Mouse (Mus musculus) embryo, embryonic 10.5 days (tissue): ENCODE measurements at regions not wholly inside any gene's neighbourhood (a gene's known extent, or its start where the extent isn't known, plus 50 kb on each side); places are given as distances from the start of the nearest gene placed in this dataset.

Experiments used
- DNase-seq: peaks from one replicate; pipeline ENCODE4 v3.0.0-alpha.2; 2015; ENCODE audit warnings: low spot score

GRCm38 (mm10) chr14:61696290-61696842 is 89.1 kb downstream of the Kcnrg start:
- DNase-seq = no peak

GRCm38 (mm10) chr14:61696886-61697554 is 89.8 kb downstream of the Kcnrg start:
- no peak for DNase-seq

GRCm38 (mm10) chr14:61697704-61698103 is 90.4 kb downstream of the Kcnrg start:
- DNase-seq = no peak

GRCm38 (mm10) chr14:61698358-61699055 is 91.2 kb downstream of the Kcnrg start:
- DNase-seq = peak; percentile 38

GRCm38 (mm10) chr14:61699638-61700037 is 92.4 kb downstream of the Kcnrg start:
- DNase-seq = no peak

- DNase-seq = no peak
These were observed 93.9 kb downstream of the Kcnrg start for GRCm38 (mm10) chr14:61701131-61701530.

- no peak for DNase-seq
These were observed 96.7 kb downstream of the Kcnrg start for GRCm38 (mm10) chr14:61703916-61704315.

- DNase-seq = no peak
These were observed 99.7 kb downstream of the Kcnrg start for GRCm38 (mm10) chr14:61706984-61707383.

GRCm38 (mm10) chr14:61708331-61708730 is 101.1 kb downstream of the Kcnrg start:
- no peak for DNase-seq

GRCm38 (mm10) chr14:61715746-61716145 is 108.5 kb downstream of the Kcnrg start:
- DNase-seq = no peak

- no peak for DNase-seq
These were observed 111.3 kb downstream of the Kcnrg start for GRCm38 (mm10) chr14:61718392-61719124.

GRCm38 (mm10) chr14:61721302-61721701 is 114.0 kb downstream of the Kcnrg start:
- DNase-seq = no peak

- DNase-seq = no peak
These were observed 117.7 kb downstream of the Kcnrg start for GRCm38 (mm10) chr14:61724942-61725341.

- DNase-seq = peak; percentile 15
These were observed 121.3 kb downstream of the Kcnrg start for GRCm38 (mm10) chr14:61728562-61728961.

GRCm38 (mm10) chr14:61735541-61735940 is 128.3 kb downstream of the Kcnrg start:
- no peak for DNase-seq

GRCm38 (mm10) chr14:61736384-61737322 is 129.4 kb downstream of the Kcnrg start:
- DNase-seq = peak; percentile 53

GRCm38 (mm10) chr14:61737504-61738040 is 130.3 kb downstream of the Kcnrg start:
- no peak for DNase-seq

- no peak for DNase-seq
These were observed 132.2 kb downstream of the Kcnrg start for GRCm38 (mm10) chr14:61739453-61739852.

GRCm38 (mm10) chr14:61743855-61744408 is 136.7 kb downstream of the Kcnrg start:
- peak; percentile 27 for DNase-seq

GRCm38 (mm10) chr14:61753421-61753820 is 146.2 kb downstream of the Kcnrg start:
- DNase-seq = no peak

- DNase-seq = no peak
These were observed 149.4 kb downstream of the Kcnrg start for GRCm38 (mm10) chr14:61756651-61757050.
